Mouse (Mus musculus) cerebellum, adult 11 months (tissue): ENCODE data around the gene Sap18.
"Not testable (repeated sequence)": the region's sequence is repeated elsewhere in the genome, so short reads cannot be mapped to it uniquely, and the experiment has no call there.

Experiments used
- DNase-seq: peaks from one replicate; pipeline ENCODE4 v3.0.0; 2022

Sap18 gene

GRCm38 (mm10) chr14:57827284-57827683, 29.3 kb downstream of the Sap18 start:
- no peak for DNase-seq

GRCm38 (mm10) chr14:57833526-57833925, 35.5 kb downstream of the Sap18 start:
- no peak for DNase-seq

GRCm38 (mm10) chr14:57835157-57835556, 37.2 kb downstream of the Sap18 start:
- DNase-seq, result no peak

GRCm38 (mm10) chr14:57844535-57844934, 46.6 kb downstream of the Sap18 start:
- DNase-seq, result no peak

GRCm38 (mm10) chr14:57848061-57848460, 50.1 kb downstream of the Sap18 start:
- not testable (repeated sequence) for DNase-seq

- no peak for DNase-seq
These were observed 50.7 kb downstream of the Sap18 start for GRCm38 (mm10) chr14:57848646-57849045.

- DNase-seq, result no peak
These were observed 52.4 kb downstream of the Sap18 start for GRCm38 (mm10) chr14:57850330-57850729.

DNA sequence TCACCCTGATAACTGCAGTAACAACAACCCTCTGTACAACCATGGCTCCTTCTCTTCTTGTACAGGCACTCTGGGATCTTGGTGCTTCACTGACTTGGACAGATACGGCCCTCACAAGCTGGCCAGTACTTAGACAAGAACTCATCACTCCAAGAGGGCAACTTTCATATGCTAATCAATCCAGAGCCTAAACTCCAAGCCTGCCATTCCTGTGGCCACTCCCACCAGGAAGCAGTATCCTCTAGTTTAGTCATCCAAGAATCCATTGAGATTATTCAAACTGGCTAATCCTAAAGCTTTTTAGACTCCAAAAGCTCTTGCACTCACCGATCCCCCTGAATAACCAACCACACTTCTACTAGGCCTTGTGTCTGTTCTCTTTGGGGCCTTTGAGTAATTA, 55.0 kb downstream of the Sap18 start:
- no peak for DNase-seq

- DNase-seq, result not testable (repeated sequence)
These were observed 58.1 kb downstream of the Sap18 start for GRCm38 (mm10) chr14:57856037-57856436.
